Mouse (Mus musculus) erythroid progenitor cell, adult 5-6 weeks (primary cell): Measurements from ENCODE around the gene Vmn1r48. TPM values are rescaled to one million over a fixed set of nuclear protein-coding genes. Genes with fewer than 3 reads are reported as not detected.
"Not testable (repeated sequence)": the region's sequence is repeated elsewhere in the genome, so short reads cannot be mapped to it uniquely, and the experiment has no call there.

Experiments used
- ATAC-seq: replicated peaks from 2 replicates; pipeline ENCODE4 v1.8.0; 2016; ENCODE audit warnings: moderate number of reproducible peaks, mild to moderate bottlenecking, moderate TSS enrichment, inconsistent platforms; ENCODE audit not compliant: poor library complexity, low FRiP score, severe bottlenecking
- total RNA-seq, 2 experiments: library from RNA; stranded (forward) in 1 of 2; stranded (reverse) in 1 of 2; fragments of 150-400 nt in 1 of 2; fragments of 186-747, 209-891 nt in 1 of 2; gene quantifications; 2 replicates each; pipeline versions ENCODE4 v1.2.3 to v1.2.4; 2015 to 2017; ENCODE audit warnings: low replicate concordance in 2 of 2

The Vmn1r48 gene
- total RNA-seq (2015; ENCODE audit: low replicate concordance) (not detected in 2 replicates), total RNA-seq (2017; ENCODE audit: low replicate concordance) (not detected in 2 replicates)

DNA sequence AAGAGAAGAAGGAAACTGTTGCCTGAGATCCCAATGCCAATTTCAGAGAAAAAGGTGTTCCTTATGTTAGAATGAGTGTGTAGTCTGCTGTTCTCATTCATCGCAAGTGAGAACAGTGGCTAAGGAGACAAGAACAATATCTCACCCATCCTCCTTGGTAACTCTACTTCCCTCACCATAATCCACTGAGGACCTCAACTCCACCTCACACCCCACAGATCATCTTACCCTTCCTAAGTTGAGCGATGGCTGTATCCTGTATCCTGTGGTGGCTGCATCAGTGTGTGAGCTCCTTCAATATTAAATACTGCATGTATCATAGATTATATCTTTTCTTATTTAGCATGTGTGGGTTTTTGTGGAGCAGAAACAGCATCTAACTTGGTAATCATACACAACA is at the start of gene Vmn1r48:
Vmn1r48 (minus strand) TSS at position 101 of the 400 bp plus-strand sequence.
- ATAC-seq = not testable (repeated sequence)

DNA sequence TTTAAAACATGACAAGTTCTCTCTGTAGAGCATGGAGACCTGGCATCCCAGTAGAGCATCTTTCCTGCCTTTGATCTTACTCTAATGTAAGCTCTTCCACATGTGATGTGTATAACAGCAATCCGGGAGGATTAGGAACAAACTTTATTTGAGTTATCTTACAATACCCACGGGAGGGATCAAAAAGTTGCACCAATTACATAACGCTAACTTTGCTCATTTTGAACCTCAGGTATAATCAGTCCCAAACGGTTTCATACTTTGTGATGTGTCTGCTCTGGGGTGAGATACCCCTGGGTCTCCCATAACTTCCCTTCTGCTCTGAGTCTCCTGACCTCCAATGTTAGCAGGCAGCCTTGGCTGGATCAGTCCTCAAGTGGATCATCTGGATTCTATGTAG is 41.8 kb upstream of the Vmn1r48 start, which contains the start of gene Vmn1r49:
Vmn1r49 (minus strand) TSS at position 101 of the 400 bp plus-strand sequence.
- no peak for ATAC-seq

DNA sequence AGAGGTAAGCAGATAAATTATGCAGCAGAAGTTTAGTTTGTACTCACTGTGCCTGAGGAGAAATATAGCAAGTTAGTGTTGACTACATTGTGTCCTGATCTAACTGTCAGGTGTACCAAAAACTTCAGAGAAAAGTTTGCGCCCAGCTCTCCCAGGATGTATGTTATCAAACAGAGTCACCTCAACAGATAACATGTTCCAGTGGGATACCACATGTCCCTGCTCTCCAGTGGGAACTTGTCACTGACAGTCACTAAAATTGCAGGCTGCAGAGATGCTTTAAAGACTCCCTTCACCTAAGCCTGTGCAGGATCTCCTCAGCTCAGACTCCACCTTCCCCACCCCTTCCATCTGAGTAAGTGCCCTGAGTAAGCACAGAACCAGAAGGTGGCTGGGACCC is 20.8 kb downstream of the Vmn1r48 start, which contains the start of gene Vmn1r47:
Vmn1r47 (plus strand) TSS at position 301 of the 400 bp plus-strand sequence.
- not testable (repeated sequence) for ATAC-seq

DNA sequence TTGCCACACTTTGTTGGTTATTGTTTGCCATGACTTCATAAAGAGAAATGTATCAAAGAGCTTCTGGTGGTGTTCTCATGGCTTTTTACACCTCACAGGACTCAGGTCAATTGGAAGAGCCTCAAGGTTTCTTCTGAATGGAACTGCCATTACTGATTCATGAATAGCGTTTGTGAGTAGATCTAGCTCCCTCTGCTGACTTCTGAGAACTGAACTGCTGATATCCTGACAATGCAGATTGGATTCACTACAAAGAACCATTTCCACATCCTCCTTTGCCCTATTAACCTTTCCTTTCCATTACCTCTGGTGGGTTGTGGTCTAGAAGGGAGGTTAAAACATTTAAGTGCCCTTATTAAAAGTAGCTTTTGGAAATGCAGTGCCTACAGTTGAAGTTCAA is 50.7 kb downstream of the Vmn1r48 start:
- no peak for ATAC-seq

Other genes starting within 250 kb of the Vmn1r48 start
- gene Vmn1r42, start 160.4 kb downstream of the Vmn1r48 start, total RNA-seq (2015; ENCODE audit: low replicate concordance) = not detected in 2 replicates
- not detected in 2 replicates for gene Vmn1r42, start 160.4 kb downstream of the Vmn1r48 start, total RNA-seq (2017; ENCODE audit: low replicate concordance)
- gene Vmn1r43, start 160.4 kb downstream of the Vmn1r48 start, total RNA-seq (2015; ENCODE audit: low replicate concordance) = not detected in 2 replicates
- not detected in 2 replicates for gene Vmn1r43, start 160.4 kb downstream of the Vmn1r48 start, total RNA-seq (2017; ENCODE audit: low replicate concordance)
- not detected in 2 replicates for gene Vmn1r44, start 153.2 kb downstream of the Vmn1r48 start, total RNA-seq (2015; ENCODE audit: low replicate concordance)
- gene Vmn1r44, start 153.2 kb downstream of the Vmn1r48 start, total RNA-seq (2017; ENCODE audit: low replicate concordance) = not detected in 2 replicates
- gene Vmn1r45, start 96.2 kb downstream of the Vmn1r48 start, total RNA-seq (2015; ENCODE audit: low replicate concordance) = not detected in 2 replicates
- gene Vmn1r45, start 96.2 kb downstream of the Vmn1r48 start, total RNA-seq (2017; ENCODE audit: low replicate concordance) = not detected in 2 replicates
- not detected in 2 replicates for gene Vmn1r46, start 67.5 kb downstream of the Vmn1r48 start, total RNA-seq (2015; ENCODE audit: low replicate concordance)
- gene Vmn1r46, start 67.5 kb downstream of the Vmn1r48 start, total RNA-seq (2017; ENCODE audit: low replicate concordance) = 0.13 TPM in 1 of 2 replicates, not detected in the other
- not detected in 2 replicates for gene Vmn1r47, start 20.7 kb downstream of the Vmn1r48 start, total RNA-seq (2015; ENCODE audit: low replicate concordance)
- not detected in 2 replicates for gene Vmn1r47, start 20.7 kb downstream of the Vmn1r48 start, total RNA-seq (2017; ENCODE audit: low replicate concordance)
- not detected in 2 replicates for gene Vmn1r49, start 41.7 kb upstream of the Vmn1r48 start, total RNA-seq (2015; ENCODE audit: low replicate concordance)
- not detected in 2 replicates for gene Vmn1r49, start 41.7 kb upstream of the Vmn1r48 start, total RNA-seq (2017; ENCODE audit: low replicate concordance)
- gene Vmn1r50, start 64.6 kb upstream of the Vmn1r48 start, total RNA-seq (2015; ENCODE audit: low replicate concordance) = not detected in 2 replicates
- gene Vmn1r50, start 64.6 kb upstream of the Vmn1r48 start, total RNA-seq (2017; ENCODE audit: low replicate concordance) = not detected in 2 replicates
- not detected in 2 replicates for gene Vmn1r51, start 85.8 kb upstream of the Vmn1r48 start, total RNA-seq (2015; ENCODE audit: low replicate concordance)
- not detected in 2 replicates for gene Vmn1r51, start 85.8 kb upstream of the Vmn1r48 start, total RNA-seq (2017; ENCODE audit: low replicate concordance)
- gene Vmn1r52, start 138.0 kb upstream of the Vmn1r48 start, total RNA-seq (2015; ENCODE audit: low replicate concordance) = not detected in 2 replicates
- gene Vmn1r52, start 138.0 kb upstream of the Vmn1r48 start, total RNA-seq (2017; ENCODE audit: low replicate concordance) = not detected in 2 replicates
- not detected in 2 replicates for gene V1ra8, start 166.0 kb upstream of the Vmn1r48 start, total RNA-seq (2015; ENCODE audit: low replicate concordance)
- gene V1ra8, start 166.0 kb upstream of the Vmn1r48 start, total RNA-seq (2017; ENCODE audit: low replicate concordance) = not detected in 2 replicates
- gene Vmn1r53, start 187.6 kb upstream of the Vmn1r48 start, total RNA-seq (2015; ENCODE audit: low replicate concordance) = not detected in 2 replicates
- gene Vmn1r53, start 187.6 kb upstream of the Vmn1r48 start, total RNA-seq (2017; ENCODE audit: low replicate concordance) = not detected in 2 replicates
- gene Vmn1r54, start 209.5 kb upstream of the Vmn1r48 start, total RNA-seq (2015; ENCODE audit: low replicate concordance) = not detected in 2 replicates
- gene Vmn1r54, start 209.5 kb upstream of the Vmn1r48 start, total RNA-seq (2017; ENCODE audit: low replicate concordance) = not detected in 2 replicates